In the genomic region with DNA sequence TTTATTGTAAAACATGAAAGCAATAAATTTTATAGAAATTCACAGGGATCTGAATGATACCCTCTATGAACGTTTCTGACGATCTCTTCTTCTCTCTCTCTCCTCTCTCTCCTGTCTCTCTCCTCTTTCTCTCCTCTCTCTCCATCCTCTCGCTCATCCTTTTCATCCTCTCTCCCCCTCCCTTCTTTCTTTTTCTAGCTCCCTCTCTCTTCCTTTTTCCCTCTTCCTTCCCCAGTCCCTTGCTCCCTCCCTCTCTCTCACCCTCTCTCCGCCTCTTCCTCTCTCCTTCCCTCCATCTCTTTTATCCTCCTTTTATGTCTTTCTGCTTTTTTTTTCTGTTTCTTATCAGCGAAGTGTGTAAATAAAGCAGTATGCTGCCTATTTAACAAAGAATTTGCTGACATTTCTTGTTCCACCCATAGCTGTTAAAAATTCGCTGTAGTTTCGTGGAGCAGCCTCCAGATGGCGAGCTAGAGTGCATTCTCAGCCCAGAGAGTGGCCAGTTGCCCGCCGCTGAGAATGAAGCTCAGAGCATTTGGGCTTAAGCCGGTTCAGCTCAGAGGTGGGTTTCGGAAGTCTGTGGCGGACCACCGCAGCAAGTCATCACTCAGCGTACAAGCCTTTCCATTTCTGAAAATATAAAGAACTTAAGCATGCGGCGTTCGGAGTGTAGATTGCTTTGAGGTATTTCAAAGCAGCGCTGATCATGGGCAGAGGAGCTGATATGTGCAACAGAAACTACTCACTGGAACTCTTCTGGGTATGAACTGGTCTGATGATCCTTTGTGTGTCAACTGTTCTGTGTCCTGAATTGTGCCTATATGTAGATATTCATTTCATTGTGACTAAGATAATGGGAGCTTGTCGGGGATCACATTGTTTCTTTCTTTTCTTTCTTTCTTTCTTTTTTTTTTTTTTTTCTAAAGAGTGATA, we compare ENCODE assay signal across 8 mouse cellular contexts. TPM values are rescaled to one million over a fixed set of nuclear protein-coding genes. Genes with fewer than 3 reads are reported as not detected.
DNase-seq lines count a peak whose midpoint lies in the region; ATAC-seq lines count a peak whose summit lies in the region.

No protein-coding gene starts in this region.

- peak; percentile 86 for DNase-seq in embryo, embryonic 10.5 days (ENCODE audit: low spot score)
- DNase-seq in liver, embryonic 13.5 days = no peak
- DNase-seq in thymus, adult 18-20 months = no peak

- 0 out of 2 replicates have a peak, but pooled peaks cover 4% of the 10 kb centered on the region for H3K4me1 ChIP-seq in megakaryocyte, embryonic 14.5 days
- no peaks in the 10 kb centered on the region for H3K4me1 ChIP-seq in heart, embryonic 12.5 days (replicated peaks)
- H3K4me1 ChIP-seq in kidney, embryonic 16.5 days (ENCODE audit: insufficient read depth, low read length) = no peaks in the 10 kb centered on the region
- no peaks in the 10 kb centered on the region for H3K4me1 ChIP-seq in liver, embryonic 13.5 days (replicated peaks)
- no peaks in the 10 kb centered on the region for H3K4me1 ChIP-seq in neural tube, embryonic 14.5 days (ENCODE audit: control insufficient read depth, insufficient read depth, low read length)

- 11% methylated on average over 20 of the region's 20 CpGs for WGBS in heart, embryonic 12.5 days
- 14% methylated on average over 20 of the region's 20 CpGs for WGBS in kidney, embryonic 16.5 days
- WGBS in liver, embryonic 13.5 days (ENCODE audit: insufficient replicate concordance) = 11% methylated on average over 20 of the region's 20 CpGs
- 11% methylated on average over 20 of the region's 20 CpGs for WGBS in neural tube, embryonic 14.5 days

- H3K36me3 ChIP-seq in megakaryocyte, embryonic 14.5 days (replicated peaks; ENCODE audit: low read length) = no peaks in the 10 kb centered on the region
- no peaks in the 10 kb centered on the region for H3K36me3 ChIP-seq in heart, embryonic 12.5 days
- H3K36me3 ChIP-seq in kidney, embryonic 16.5 days (ENCODE audit: insufficient read depth, low read length) = no peaks in the 10 kb centered on the region
- H3K36me3 ChIP-seq in liver, embryonic 13.5 days = no peaks in the 10 kb centered on the region
- H3K36me3 ChIP-seq in neural tube, embryonic 14.5 days (ENCODE audit: control insufficient read depth, insufficient read depth, low read length) = no peaks in the 10 kb centered on the region

- no peak for ATAC-seq in megakaryocyte, adult 5-6 weeks (ENCODE audit: poor library complexity, severe bottlenecking)
- ATAC-seq in heart, embryonic 12.5 days (ENCODE audit: insufficient number of reproducible peaks, low FRiP score) = no peak
- ATAC-seq in kidney, embryonic 16.5 days (ENCODE audit: low FRiP score, low TSS enrichment) = peak; percentile 67
- no peak for ATAC-seq in liver, embryonic 13.5 days (ENCODE audit: low read depth)
- peak; percentile 91 for ATAC-seq in neural tube, embryonic 14.5 days (ENCODE audit: low read depth)

- no peaks in the 10 kb centered on the region for H3K9me3 ChIP-seq in megakaryocyte, embryonic 14.5 days
- H3K9me3 ChIP-seq in heart, embryonic 12.5 days (replicated peaks) = no peaks in the 10 kb centered on the region
- no peaks in the 10 kb centered on the region for H3K9me3 ChIP-seq in kidney, embryonic 16.5 days (ENCODE audit: low read length)
- H3K9me3 ChIP-seq in liver, embryonic 13.5 days (replicated peaks) = no peaks in the 10 kb centered on the region
- no peaks in the 10 kb centered on the region for H3K9me3 ChIP-seq in neural tube, embryonic 14.5 days (ENCODE audit: control insufficient read depth, low read length)

- H3K9ac ChIP-seq in heart, embryonic 12.5 days = peak overlapping the region; percentile 58; the same call in 1 of the 2 replicates
- H3K9ac ChIP-seq in kidney, embryonic 16.5 days (replicated peaks; ENCODE audit: low read length) = peak overlapping the region; percentile 54; the same call in 1 of the 2 replicates
- H3K9ac ChIP-seq in liver, embryonic 13.5 days = no peak overlapping the region
- H3K9ac ChIP-seq in neural tube, embryonic 14.5 days (replicated peaks; ENCODE audit: low read depth, low read length) = peak overlapping the region; percentile 34

- H3K27me3 ChIP-seq in megakaryocyte, embryonic 14.5 days (replicated peaks) = no peaks in the 10 kb centered on the region
- peaks cover 27% of the 10 kb centered on the region for H3K27me3 ChIP-seq in heart, embryonic 12.5 days (replicated peaks)
- peaks cover 5% of the 10 kb centered on the region; the same call in 1 of the 2 replicates for H3K27me3 ChIP-seq in kidney, embryonic 16.5 days (ENCODE audit: insufficient read depth, low read length)
- H3K27me3 ChIP-seq in liver, embryonic 13.5 days = no peaks in the 10 kb centered on the region
- no peaks in the 10 kb centered on the region for H3K27me3 ChIP-seq in neural tube, embryonic 14.5 days (ENCODE audit: control insufficient read depth, insufficient read depth, low read length)

- H3K4me3 ChIP-seq in megakaryocyte, embryonic 14.5 days (replicated peaks) = peak overlapping the region; percentile 76
- H3K4me3 ChIP-seq in heart, embryonic 12.5 days = peak overlapping the region; percentile 44
- H3K4me3 ChIP-seq in kidney, embryonic 16.5 days (ENCODE audit: low read length) = peak overlapping the region; percentile 37
- H3K4me3 ChIP-seq in liver, embryonic 13.5 days (replicated peaks) = no peak overlapping the region
- peak overlapping the region; percentile 32 for H3K4me3 ChIP-seq in neural tube, embryonic 14.5 days (ENCODE audit: low read depth, low read length)

- H3K27ac ChIP-seq in heart, embryonic 12.5 days (ENCODE audit: poor library complexity, severe bottlenecking) = no peak overlapping the region
- H3K27ac ChIP-seq in kidney, embryonic 16.5 days (ENCODE audit: low read length) = no peak overlapping the region
- no peak overlapping the region for H3K27ac ChIP-seq in liver, embryonic 13.5 days
- peak overlapping the region; percentile 22; the same call in 1 of the 2 replicates for H3K27ac ChIP-seq in neural tube, embryonic 14.5 days (ENCODE audit: low read depth, low read length)

- peak overlapping the region; percentile 77 for H3K4me2 ChIP-seq in heart, embryonic 12.5 days
- H3K4me2 ChIP-seq in kidney, embryonic 16.5 days (replicated peaks; ENCODE audit: low read depth, low read length) = peak overlapping the region; percentile 62
- peak overlapping the region; percentile 39; the same call in 1 of the 2 replicates for H3K4me2 ChIP-seq in liver, embryonic 13.5 days
- H3K4me2 ChIP-seq in neural tube, embryonic 14.5 days (ENCODE audit: low read depth, low read length) = peak overlapping the region; percentile 40

RNA-seq across cellular contexts. Expression of gene Slitrk3, which starts 8.5 kb away (rescaled TPM):
- polyA plus RNA-seq in megakaryocyte, embryonic 14.5 days (2012; ENCODE audit: insufficient read depth, low replicate concordance) = not detected in 2 replicates
- total RNA-seq in megakaryocyte, adult 5-6 weeks (2015) = not detected in 2 replicates
- not detected in 2 replicates for total RNA-seq in megakaryocyte, adult 5-6 weeks (2017)
- 0.13 and 0.24 TPM in 2 replicates for polyA plus RNA-seq in heart, embryonic 12.5 days (2016; fragmentation: Nextera tagmentation; extraction: Ambion mirVana)
- 0.29 TPM in 1 of 2 replicates, not detected in the other for polyA plus RNA-seq in kidney, embryonic 16.5 days (2015; fragmentation: Nextera tagmentation; extraction: Ambion mirVana)
- 0.03 TPM in 1 of 2 replicates, not detected in the other for polyA plus RNA-seq in liver, embryonic 13.5 days (2015; fragmentation: Nextera tagmentation; extraction: Ambion mirVana)
- polyA plus RNA-seq in neural tube, embryonic 14.5 days (2014; fragmentation: Nextera tagmentation; extraction: Ambion mirVana) = 14.8 and 17.0 TPM in 2 replicates

Comparison
In these comparisons a context has a peak if more than half of its experiments do, and no peak if none do; other contexts are left out.
1. ATAC-seq: peak in kidney, embryonic 16.5 days (single experiment) and neural tube, embryonic 14.5 days (single experiment); none in megakaryocyte, adult 5-6 weeks (single experiment), heart, embryonic 12.5 days (single experiment) and liver, embryonic 13.5 days (single experiment).
2. RNA of gene Slitrk3, which starts 8.5 kb away (polyA plus RNA-seq): 14.8 to 17.0 TPM in neural tube, embryonic 14.5 days; 0.29 TPM in kidney, embryonic 16.5 days, 0.13 to 0.24 TPM in heart, embryonic 12.5 days, 0.03 TPM in liver, embryonic 13.5 days and not detected in megakaryocyte, embryonic 14.5 days; every median in the first group is over 10 times any median in the second.
3. Peak in every context shown above with its lines, with median percentiles within 50 percentile points of each other: H3K4me2 ChIP-seq.